Mouse (Mus musculus) gastrocnemius, adult 2 months (tissue): ENCODE measurements at regions not wholly inside any gene's neighbourhood (a gene's known extent, or its start where the extent isn't known, plus 50 kb on each side); places are given as distances from the start of the nearest gene placed in this dataset.
"Not testable (repeated sequence)": the region's sequence is repeated elsewhere in the genome, so short reads cannot be mapped to it uniquely, and the experiment has no call there.

Experiments
- DNase-seq: peaks from one replicate; pipeline ENCODE4 v3.0.0; 2022
- H3K27ac ChIP-seq: fragments of 200-600 bp; 2 replicates; pipeline ENCODE4 v1.8.1; 2022; ENCODE audit warnings: mild to moderate bottlenecking
- H3K4me3 ChIP-seq: fragments of 200-600 bp; 2 replicates; pipeline ENCODE4 v1.8.1; 2022; ENCODE audit warnings: mild to moderate bottlenecking, moderate library complexity
- CTCF ChIP-seq: fragments of 200-600 bp; IDR thresholded peaks from 2 replicates; pipeline ENCODE4 v1.8.1; 2022; ENCODE audit warnings: antibody characterized with exemption, mild to moderate bottlenecking, moderate library complexity
- intact Hi-C: fragments of 180-260 bp; cut with DNase I; formaldehyde crosslinking; loops from one replicate; pipeline ENCODE4 v1.15.1; 2025

- no peak for DNase-seq
- Histone ChIP-seq H3K27ac (no peak overlapping the region), H3K4me3 (no peak overlapping the region)
- no peak for TF ChIP-seq CTCF
- intact Hi-C loops: no loop called here
Measured at GRCm38 (mm10) chr16:50784651-50785228, 193.8 kb upstream of the Ccdc54 start.

DNA sequence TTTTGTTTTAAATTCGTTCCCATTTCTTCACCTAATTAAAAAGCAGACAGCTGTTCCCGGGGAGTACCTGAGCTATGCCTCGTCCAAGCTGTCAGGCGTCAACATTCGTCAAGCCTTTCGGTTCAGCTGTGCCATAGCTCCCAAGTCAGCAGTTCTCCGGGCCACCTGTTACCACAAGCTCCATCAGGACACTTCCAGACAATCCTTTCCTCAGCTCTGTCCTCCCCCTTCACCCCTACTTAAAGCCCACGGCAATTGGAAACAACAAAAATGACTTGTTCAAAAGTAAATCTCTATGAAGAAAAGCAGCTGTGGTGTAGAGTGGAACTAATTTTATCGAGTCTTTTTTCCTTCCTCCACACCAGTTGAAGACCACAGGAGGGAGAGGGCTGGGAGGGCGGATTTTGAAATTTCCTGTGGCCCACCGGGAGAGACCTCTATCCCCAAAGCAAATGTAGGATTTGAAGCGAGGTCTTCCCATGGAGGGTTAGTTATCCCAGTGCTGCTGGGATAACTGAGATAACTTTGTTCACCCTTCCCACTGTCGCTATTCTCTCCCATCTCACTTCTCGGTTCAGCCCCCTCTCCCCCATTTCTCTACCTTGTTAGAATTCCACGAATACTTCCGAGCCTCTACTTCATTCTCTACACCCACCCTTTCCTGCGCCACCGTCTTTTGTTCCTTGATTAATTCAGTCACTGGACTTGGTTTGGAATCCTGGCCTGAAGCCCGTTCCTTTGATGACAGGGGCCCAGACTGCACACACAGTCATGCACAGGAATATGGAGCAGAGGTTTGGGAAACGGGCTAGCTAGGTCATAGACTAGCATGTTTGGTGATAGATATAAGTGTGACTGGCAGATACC, 193.1 kb upstream of the Ccdc54 start:
- intact Hi-C loops: no loop called here

DNA sequence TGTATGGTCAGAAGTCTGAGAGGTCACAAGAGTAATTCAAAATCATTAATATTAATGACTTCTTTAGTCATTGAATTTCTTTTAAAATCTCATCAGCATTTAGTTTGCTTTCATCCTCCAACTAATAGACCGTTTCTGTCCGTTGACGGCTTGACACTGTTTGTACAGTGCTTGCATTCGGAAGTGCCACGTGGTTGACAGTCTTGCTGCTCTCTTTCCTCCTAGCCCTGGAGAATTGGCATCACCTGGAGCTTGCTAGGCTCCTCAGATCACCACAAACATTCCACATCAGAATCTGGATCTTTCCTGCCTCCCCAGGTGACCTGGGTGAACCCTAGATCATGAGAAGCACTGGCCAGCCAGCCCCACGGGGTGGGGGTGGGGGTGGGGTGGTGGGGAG, 192.3 kb upstream of the Ccdc54 start:
- DNase-seq: no peak
- Histone ChIP-seq H3K4me3 (no peak overlapping the region), H3K27ac (no peak overlapping the region)
- TF ChIP-seq CTCF: no peak
- intact Hi-C loops: no loop called here

More for the DNA sequence above, 193.1 kb upstream of the Ccdc54 start:
- Histone ChIP-seq H3K4me3 (peak overlapping the region; percentile 5; the same call in 1 of the 2 replicates), H3K27ac (no peak overlapping the region)
- no peak for TF ChIP-seq CTCF
- peak; percentile 22 for DNase-seq

DNA sequence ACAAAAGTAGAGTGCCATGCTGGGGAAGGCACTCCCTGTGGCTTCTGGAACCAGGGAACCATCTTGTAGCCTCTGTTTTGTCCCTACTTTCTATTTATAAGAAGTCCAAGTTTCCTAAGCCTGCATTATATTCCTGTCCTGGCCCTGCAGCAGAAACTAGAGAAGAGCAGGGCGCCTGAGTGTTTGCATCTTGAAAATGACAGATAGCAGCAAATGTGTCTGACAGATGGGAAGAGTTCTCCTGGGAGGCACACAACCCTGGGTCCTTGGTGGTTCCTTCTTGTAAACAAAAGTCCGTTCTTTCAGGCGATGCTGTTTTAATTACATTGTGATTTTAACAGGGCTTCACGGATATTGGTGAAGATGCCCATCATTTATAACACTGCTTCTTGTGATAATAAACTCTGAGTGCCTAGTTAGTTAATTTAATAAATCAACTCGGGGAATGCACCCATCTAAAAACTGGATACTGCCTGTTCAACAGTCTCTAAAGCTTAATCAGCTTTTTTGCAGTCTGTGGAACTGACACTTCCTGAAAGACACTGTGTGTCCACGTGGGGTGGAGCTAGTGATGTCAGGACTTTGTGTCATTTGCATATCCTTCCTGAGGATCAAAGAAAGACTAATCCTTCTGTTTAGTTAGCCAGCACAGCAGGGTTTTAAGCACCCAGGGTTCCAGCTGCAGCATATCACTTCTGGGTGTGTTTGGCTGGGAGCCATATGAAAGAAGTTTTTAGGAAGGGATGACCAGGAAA, 188.3 kb upstream of the Ccdc54 start:
- H3K4me3 ChIP-seq: peak overlapping the region; percentile 9; the same call in 1 of the 2 replicates
- peak overlapping the region; percentile 32; the same call in 1 of the 2 replicates for H3K27ac ChIP-seq
- no peak for TF ChIP-seq CTCF
- DNase-seq: no peak
- intact Hi-C loops: no loop called here

GRCm38 (mm10) chr16:50774699-50775098, 183.7 kb upstream of the Ccdc54 start:
- DNase-seq, H3K27ac ChIP-seq, H3K4me3 ChIP-seq, intact Hi-C loops: not testable (repeated sequence)

GRCm38 (mm10) chr16:50766055-50766770, 175.3 kb upstream of the Ccdc54 start:
- no peak for TF ChIP-seq CTCF
- no peak overlapping the region for H3K27ac ChIP-seq
- DNase-seq: no peak
- no peak overlapping the region for H3K4me3 ChIP-seq
- intact Hi-C loops: no loop called here

GRCm38 (mm10) chr16:50762096-50762495, 171.1 kb upstream of the Ccdc54 start:
- no peak overlapping the region for H3K4me3 ChIP-seq
- intact Hi-C loops: no loop called here
- DNase-seq: no peak
- no peak overlapping the region for H3K27ac ChIP-seq
- no peak for TF ChIP-seq CTCF

DNA sequence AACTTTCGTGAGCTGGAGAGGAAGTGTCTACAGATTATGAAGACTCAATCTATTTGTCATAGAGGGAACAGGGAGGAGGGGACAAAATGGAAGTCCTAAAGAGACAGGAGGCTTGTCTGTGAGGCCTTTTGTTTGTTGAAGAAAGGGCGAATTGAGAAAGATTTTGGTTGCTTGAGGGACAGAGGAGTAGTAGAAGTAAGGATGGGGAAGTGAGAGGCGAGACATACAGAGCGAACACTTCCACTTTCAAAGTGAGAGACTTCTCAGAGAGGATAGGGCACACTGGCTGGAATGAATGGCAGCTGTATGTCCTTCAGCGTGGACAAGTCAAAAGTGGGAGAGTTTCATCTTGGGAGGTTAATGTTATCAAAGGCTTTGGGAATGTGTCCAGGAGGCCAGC, 169.0 kb upstream of the Ccdc54 start:
- Histone ChIP-seq H3K27ac (no peak overlapping the region), H3K4me3 (no peak overlapping the region)
- TF ChIP-seq CTCF: no peak
- DNase-seq: no peak
- intact Hi-C loops: no loop called here

DNA sequence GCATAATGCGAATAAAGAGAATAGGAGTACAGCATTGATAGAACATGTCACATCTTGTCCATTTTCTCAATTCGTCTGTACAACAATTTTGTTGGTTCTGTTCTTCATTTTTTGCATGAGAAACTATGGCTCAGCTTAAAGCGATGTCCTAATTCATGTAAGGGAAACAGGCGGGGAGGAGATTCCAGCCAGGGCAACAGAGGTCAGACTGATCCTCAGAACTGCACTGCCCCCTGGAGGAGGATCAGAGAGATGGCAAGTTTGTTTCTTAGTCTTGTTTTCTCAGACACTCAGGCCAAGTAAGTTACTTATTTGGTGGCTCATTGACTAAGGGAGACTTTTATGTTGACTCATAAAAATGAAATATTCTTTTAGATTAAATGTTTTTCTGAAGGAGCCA, 165.7 kb upstream of the Ccdc54 start:
- TF ChIP-seq CTCF: peak; percentile 80
- no peak overlapping the region for H3K27ac ChIP-seq
- no peak overlapping the region for H3K4me3 ChIP-seq
- DNase-seq: peak; percentile 48
- intact Hi-C loops: no loop called here

DNA sequence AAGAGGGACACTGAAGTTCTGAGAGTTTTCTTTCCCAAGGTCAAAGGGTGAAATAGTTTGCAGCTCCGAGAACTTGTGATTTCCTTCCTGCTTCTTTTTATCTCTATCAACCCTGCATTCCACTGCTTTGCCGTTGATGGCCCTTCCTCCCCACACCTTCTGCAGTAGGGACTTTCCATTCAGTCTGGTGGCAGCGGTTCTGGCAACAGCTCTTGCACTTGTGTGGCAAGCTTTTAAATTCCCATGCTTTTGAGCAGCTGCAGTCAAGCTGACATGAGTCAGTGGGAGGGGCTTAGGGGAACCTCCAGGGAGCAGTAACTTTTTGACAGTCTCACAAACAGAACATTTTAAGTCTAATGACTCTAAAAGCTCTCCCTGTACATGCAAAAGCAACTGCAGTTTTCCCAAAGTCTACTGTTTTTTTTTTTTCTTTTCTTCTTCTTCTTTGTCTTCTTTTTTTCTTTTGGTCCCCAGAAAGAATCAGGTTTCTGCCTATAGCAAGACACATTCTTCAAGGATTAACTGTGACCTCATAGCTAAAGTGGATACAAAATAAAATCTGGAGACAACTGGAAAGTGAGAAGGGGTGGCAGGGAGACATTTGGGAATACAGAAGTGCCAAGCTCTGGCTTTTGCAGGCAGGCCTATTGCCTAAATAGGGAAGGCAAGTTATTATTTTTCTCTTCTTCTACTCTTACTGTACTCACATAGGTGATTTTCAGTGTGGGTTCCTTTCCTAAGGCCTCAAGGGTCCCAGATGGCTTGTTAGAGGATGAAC, 162.8 kb upstream of the Ccdc54 start:
- H3K4me3 ChIP-seq: peak overlapping the region; percentile 36
- intact Hi-C loops: no loop called here
- TF ChIP-seq CTCF: no peak
- peak overlapping the region; percentile 76 for H3K27ac ChIP-seq
- DNase-seq: peak; percentile 68

DNA sequence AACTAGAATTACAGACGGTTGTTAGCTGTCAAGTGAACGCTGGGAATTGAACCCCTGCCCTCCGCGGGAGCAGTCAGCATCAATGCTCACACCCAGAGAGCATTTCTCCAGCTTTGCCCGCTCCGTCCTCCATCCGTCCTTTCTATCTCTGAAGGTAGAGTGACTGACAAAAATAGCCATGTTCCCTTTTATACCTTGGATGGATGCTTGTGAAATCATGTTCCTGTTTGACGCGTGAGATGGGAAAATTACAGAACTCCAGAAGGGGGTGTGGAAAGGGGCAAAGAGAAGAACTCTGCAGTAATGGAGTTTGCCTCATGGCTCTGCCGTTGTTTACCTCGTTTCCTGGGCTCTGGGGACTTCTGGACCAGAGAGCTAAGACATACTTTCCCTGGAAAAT, 162.1 kb upstream of the Ccdc54 start:
- intact Hi-C loops: no loop called here
- Histone ChIP-seq H3K27ac (peak overlapping the region; percentile 76), H3K4me3 (peak overlapping the region; percentile 58)
- no peak for DNase-seq
- no peak for TF ChIP-seq CTCF

DNA sequence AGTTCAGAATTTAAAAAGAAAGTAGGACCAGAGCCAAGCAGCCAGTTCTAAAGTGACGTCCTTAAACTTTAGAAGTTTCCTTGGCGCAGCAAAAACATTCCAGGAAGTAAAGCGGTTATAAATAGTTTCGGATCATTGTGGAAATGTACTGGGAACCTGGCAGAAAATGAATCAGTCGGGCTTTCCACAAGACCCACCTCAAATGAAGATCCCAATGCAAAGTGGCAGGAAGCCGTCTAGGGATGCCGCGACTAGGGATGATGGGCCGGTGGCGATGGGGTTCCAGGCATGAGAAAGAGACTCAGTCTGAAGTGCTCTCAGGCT, 161.3 kb upstream of the Ccdc54 start:
- intact Hi-C loops: no loop called here
- Histone ChIP-seq H3K27ac (peak overlapping the region; percentile 76), H3K4me3 (peak overlapping the region; percentile 58)
- no peak for TF ChIP-seq CTCF
- DNase-seq: no peak
